Mouse (Mus musculus) fat pad, adult 2 months (tissue): ENCODE measurements around the gene Slc6a16.

Source experiments
- DNase-seq: peaks from one replicate; pipeline ENCODE4 v3.0.0-alpha.2; 2011; ENCODE audit warnings: low read depth, low spot score; ENCODE audit errors: extremely low read depth

Gene Slc6a16

GRCm38 (mm10) chr7:45309455-45309854 lies 68.6 kb downstream of the Slc6a16 start:
- no peak for DNase-seq

GRCm38 (mm10) chr7:45312023-45312422 lies 71.1 kb downstream of the Slc6a16 start:
- DNase-seq, result no peak

- DNase-seq, result no peak
Measured at GRCm38 (mm10) chr7:45312686-45313453, 72.0 kb downstream of the Slc6a16 start.

- no peak for DNase-seq
Measured at GRCm38 (mm10) chr7:45313495-45313894, 72.6 kb downstream of the Slc6a16 start.

- no peak for DNase-seq
Measured at GRCm38 (mm10) chr7:45315182-45315701, 74.4 kb downstream of the Slc6a16 start.

- no peak for DNase-seq
Measured at GRCm38 (mm10) chr7:45316536-45316935, 75.7 kb downstream of the Slc6a16 start.

- no peak for DNase-seq
Measured at GRCm38 (mm10) chr7:45322245-45322644, 81.4 kb downstream of the Slc6a16 start.
